In genomic region chr9:58703766-58704165, GRCm38 (mm10) we compare ENCODE assay signal across 29 mouse cellular contexts. TPM values are rescaled to one million over a fixed set of nuclear protein-coding genes. Genes with fewer than 3 reads are reported as not detected.
"Had no signal": no experiment of that assay in that cellular context is flagged by ENCODE, and none has a peak within 500 bp of the region (broad histone marks: within the 10 kb centered on the region; RNA-seq: fewer than 3 reads in every experiment).

No protein-coding gene starts in this region.

- H3K27ac ChIP-seq: embryonic facial prominence, embryonic 10.5 days; embryonic facial prominence, embryonic 12.5 days; embryonic facial prominence, embryonic 13.5 days; embryonic facial prominence, embryonic 15.5 days; forebrain, embryonic 10.5 days; forebrain, embryonic 12.5 days; forebrain, embryonic 13.5 days; forebrain, embryonic 15.5 days; gastrocnemius, adult 2 months; heart, adult 2 months had no signal

- H3K27me3 ChIP-seq: embryonic facial prominence, embryonic 12.5 days; embryonic facial prominence, embryonic 13.5 days; embryonic facial prominence, embryonic 15.5 days; forebrain, embryonic 12.5 days; forebrain, embryonic 13.5 days; forebrain, embryonic 15.5 days had no signal

- H3K36me3 ChIP-seq: embryonic facial prominence, embryonic 10.5 days; embryonic facial prominence, embryonic 12.5 days; embryonic facial prominence, embryonic 13.5 days; embryonic facial prominence, embryonic 15.5 days; forebrain, embryonic 10.5 days; forebrain, embryonic 12.5 days; forebrain, embryonic 15.5 days had no signal

- H3K9me3 ChIP-seq: embryonic facial prominence, embryonic 10.5 days; embryonic facial prominence, embryonic 12.5 days; embryonic facial prominence, embryonic 13.5 days; embryonic facial prominence, embryonic 15.5 days; forebrain, embryonic 10.5 days; forebrain, embryonic 12.5 days; forebrain, embryonic 13.5 days; forebrain, embryonic 15.5 days had no signal

- H3K4me2 ChIP-seq: embryonic facial prominence, embryonic 12.5 days; embryonic facial prominence, embryonic 13.5 days; embryonic facial prominence, embryonic 15.5 days; forebrain, embryonic 12.5 days; forebrain, embryonic 13.5 days; forebrain, embryonic 15.5 days had no signal

- ATAC-seq: forebrain, embryonic 13.5 days; forebrain, embryonic 14.5 days; forebrain, embryonic 15.5 days; forebrain, embryonic 16.5 days; forebrain, postnatal 0 days had no signal

- H3K9ac ChIP-seq: embryonic facial prominence, embryonic 12.5 days; embryonic facial prominence, embryonic 13.5 days; embryonic facial prominence, embryonic 15.5 days; forebrain, embryonic 12.5 days; forebrain, embryonic 13.5 days; forebrain, embryonic 15.5 days; forebrain, postnatal 0 days had no signal

- H3K4me1 ChIP-seq: forebrain, embryonic 10.5 days; forebrain, embryonic 12.5 days; forebrain, embryonic 13.5 days; forebrain, embryonic 15.5 days had no signal

- DNase-seq: cerebellum, adult 2 months; cerebellum, adult 8-10 months; cerebellum, adult 9-10 months; cerebellum, adult 9-11 months; cerebellum, postnatal 10 days; cerebellum, postnatal 14 days; cerebellum, postnatal 25 days; cerebellum, postnatal 36 days; embryo, embryonic 11 days; forebrain, postnatal 0 days; gastrocnemius, adult 2 months; gastrocnemius, postnatal 10 days; gastrocnemius, postnatal 14 days; gastrocnemius, postnatal 25 days; gastrocnemius, postnatal 36 days; heart, adult 2 months had no signal

- H3K4me3 ChIP-seq: embryonic facial prominence, embryonic 10.5 days; embryonic facial prominence, embryonic 12.5 days; embryonic facial prominence, embryonic 13.5 days; embryonic facial prominence, embryonic 15.5 days; erythroblast, embryonic 14.5 days; forebrain, embryonic 10.5 days; forebrain, embryonic 12.5 days; forebrain, embryonic 13.5 days; forebrain, embryonic 15.5 days; gastrocnemius, adult 2 months; heart, adult 2 months had no signal

RNA-seq across cellular contexts. Expression of gene Rec114, which starts 40.0 kb away (rescaled TPM):
- total RNA-seq: gastrocnemius, adult 2 months; gastrocnemius, postnatal 36 days; gastrocnemius, postnatal 4 days; granulocyte monocyte progenitor cell, adult 5-6 weeks had no signal
